Mouse (Mus musculus): ENCODE results near the gene Rnf126. TPM values are rescaled to one million over a fixed set of nuclear protein-coding genes. Genes with fewer than 3 reads are reported as not detected.

Gene Rnf126
- polyA plus RNA-seq, 1 experiment from 2014 or later, result 78.9 TPM

- DNase-seq (ENCODE audit: low spot score) (no peak), ATAC-seq (ENCODE audit: low read depth) (no peak)
- no peak overlapping the region for H3K27ac ChIP-seq (replicated peaks; ENCODE audit: low read depth, low read length)
- 60% methylated on average over 9 of the region's 11 CpGs for WGBS
- H3K9ac ChIP-seq (ENCODE audit: low read depth, low read length), result no peak overlapping the region
- H3K4me3 ChIP-seq (ENCODE audit: low read depth, low read length), result no peak overlapping the region
- no peak overlapping the region for H3K4me2 ChIP-seq (ENCODE audit: low read depth, low read length)
- peaks cover 31% of the 10 kb centered on the region for H3K36me3 ChIP-seq (ENCODE audit: control insufficient read depth, insufficient read depth, low read length)
- H3K9me3 ChIP-seq (ENCODE audit: control insufficient read depth, low read length), result no peaks in the 10 kb centered on the region
- H3K4me1 ChIP-seq (ENCODE audit: control insufficient read depth, insufficient read depth, low read length), result peaks cover 19% of the 10 kb centered on the region
- H3K27me3 ChIP-seq (replicated peaks; ENCODE audit: control insufficient read depth, insufficient read depth, low read length), result no peaks in the 10 kb centered on the region
Measured at GRCm38 (mm10) chr10:79805636-79806035, 38.9 kb upstream of the Rnf126 start.

GRCm38 (mm10) chr10:79803716-79804323 lies 37.1 kb upstream of the Rnf126 start:
- Histone ChIP-seq H3K36me3 (ENCODE audit: control insufficient read depth, insufficient read depth, low read length) (peaks cover 19% of the 10 kb centered on the region), H3K9me3 (ENCODE audit: control insufficient read depth, low read length) (no peaks in the 10 kb centered on the region), H3K27ac (replicated peaks; ENCODE audit: low read depth, low read length) (0 out of 2 replicates have a peak overlapping the region, but pooled peaks have one; percentile 5), H3K4me1 (ENCODE audit: control insufficient read depth, insufficient read depth, low read length) (peaks cover 19% of the 10 kb centered on the region), H3K4me3 (ENCODE audit: low read depth, low read length) (no peak overlapping the region), H3K27me3 (replicated peaks; ENCODE audit: control insufficient read depth, insufficient read depth, low read length) (no peaks in the 10 kb centered on the region), H3K4me2 (ENCODE audit: low read depth, low read length) (peak overlapping the region; percentile 41), H3K9ac (ENCODE audit: low read depth, low read length) (peak overlapping the region; percentile 22)
- 8% methylated on average over 25 of the region's 29 CpGs for WGBS
- peak; percentile 88 for ATAC-seq (ENCODE audit: low read depth)
- peak; percentile 78 for DNase-seq (ENCODE audit: low spot score)

DNA sequence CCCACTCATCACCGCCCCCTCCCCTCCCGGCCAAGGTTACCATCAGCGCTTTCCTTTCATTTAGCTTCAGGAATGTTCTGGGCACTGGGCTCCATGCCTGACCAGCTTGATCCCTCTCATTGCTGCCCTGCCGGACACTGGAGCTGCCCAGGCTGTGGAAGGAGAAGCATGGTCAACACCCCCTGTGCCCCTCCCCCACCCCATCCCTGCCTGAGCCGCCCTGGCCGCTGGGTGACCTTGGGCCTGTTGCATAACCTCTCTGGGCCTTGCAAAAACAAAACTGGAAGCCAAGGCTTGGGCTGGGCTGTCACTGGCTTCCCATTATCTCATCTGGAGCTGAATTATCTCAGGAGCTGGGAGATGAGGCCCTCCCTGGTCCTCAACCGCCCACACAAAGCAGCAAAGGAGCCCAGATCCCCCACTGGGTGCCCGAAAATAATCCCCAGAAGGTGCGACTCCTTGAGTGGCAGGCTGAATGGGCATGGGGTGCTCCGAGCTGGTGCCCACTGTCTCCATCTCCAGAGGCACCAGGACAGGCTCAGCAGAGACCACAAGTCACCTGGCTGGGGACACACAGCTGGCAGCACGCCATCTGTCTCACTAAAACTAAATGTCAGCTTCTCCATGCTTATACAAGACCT lies 35.7 kb upstream of the Rnf126 start:
- peaks cover 19% of the 10 kb centered on the region for H3K4me1 ChIP-seq (ENCODE audit: control insufficient read depth, insufficient read depth, low read length)
- DNase-seq (ENCODE audit: low spot score) (no peak), ATAC-seq (ENCODE audit: low read depth) (no peak)
- no peak overlapping the region for H3K4me2 ChIP-seq (ENCODE audit: low read depth, low read length)
- no peaks in the 10 kb centered on the region for H3K27me3 ChIP-seq (replicated peaks; ENCODE audit: control insufficient read depth, insufficient read depth, low read length)
- no peak overlapping the region for H3K4me3 ChIP-seq (ENCODE audit: low read depth, low read length)
- H3K27ac ChIP-seq (replicated peaks; ENCODE audit: low read depth, low read length), result peak overlapping the region; percentile 13
- 0 out of 2 replicates have a peak, but pooled peaks cover 7% of the 10 kb centered on the region for H3K36me3 ChIP-seq (ENCODE audit: control insufficient read depth, insufficient read depth, low read length)
- no peaks in the 10 kb centered on the region for H3K9me3 ChIP-seq (ENCODE audit: control insufficient read depth, low read length)
- H3K9ac ChIP-seq (ENCODE audit: low read depth, low read length), result 0 out of 2 replicates have a peak overlapping the region, but pooled peaks have one; percentile 8
- 55% methylated on average over 11 of the region's 11 CpGs for WGBS

DNA sequence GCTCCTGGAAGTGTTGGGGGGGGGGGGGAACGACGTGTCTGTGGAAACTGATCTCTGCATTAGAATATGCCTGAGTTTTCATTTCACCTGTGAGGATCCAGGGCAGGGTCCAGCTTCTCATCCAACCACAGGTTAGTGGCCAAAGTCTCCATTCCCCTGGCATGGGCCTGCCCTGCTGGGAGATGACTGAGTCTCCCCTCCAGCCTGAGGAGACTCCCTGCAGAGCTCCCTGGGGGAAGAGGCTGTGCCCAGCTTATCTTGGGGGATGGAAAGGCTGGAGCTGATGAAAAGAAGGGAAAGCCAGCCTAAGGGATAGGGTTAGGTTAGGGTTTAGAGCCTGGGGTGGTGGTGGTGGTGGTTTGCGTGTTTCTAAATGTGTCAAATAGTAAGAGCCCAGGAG lies 35.1 kb upstream of the Rnf126 start:
- H3K27me3 ChIP-seq (replicated peaks; ENCODE audit: control insufficient read depth, insufficient read depth, low read length), result no peaks in the 10 kb centered on the region
- ATAC-seq (ENCODE audit: low read depth) (no peak), DNase-seq (ENCODE audit: low spot score) (no peak)
- H3K9ac ChIP-seq (ENCODE audit: low read depth, low read length), result no peak overlapping the region
- no peak overlapping the region for H3K4me2 ChIP-seq (ENCODE audit: low read depth, low read length)
- H3K36me3 ChIP-seq (ENCODE audit: control insufficient read depth, insufficient read depth, low read length), result 0 out of 2 replicates have a peak, but pooled peaks cover 4% of the 10 kb centered on the region
- no peak overlapping the region for H3K4me3 ChIP-seq (ENCODE audit: low read depth, low read length)
- peaks cover 23% of the 10 kb centered on the region for H3K4me1 ChIP-seq (ENCODE audit: control insufficient read depth, insufficient read depth, low read length)
- no peak overlapping the region for H3K27ac ChIP-seq (replicated peaks; ENCODE audit: low read depth, low read length)
- H3K9me3 ChIP-seq (ENCODE audit: control insufficient read depth, low read length), result no peaks in the 10 kb centered on the region
- 100% methylated on average over 1 of the region's 3 CpGs for WGBS

DNA sequence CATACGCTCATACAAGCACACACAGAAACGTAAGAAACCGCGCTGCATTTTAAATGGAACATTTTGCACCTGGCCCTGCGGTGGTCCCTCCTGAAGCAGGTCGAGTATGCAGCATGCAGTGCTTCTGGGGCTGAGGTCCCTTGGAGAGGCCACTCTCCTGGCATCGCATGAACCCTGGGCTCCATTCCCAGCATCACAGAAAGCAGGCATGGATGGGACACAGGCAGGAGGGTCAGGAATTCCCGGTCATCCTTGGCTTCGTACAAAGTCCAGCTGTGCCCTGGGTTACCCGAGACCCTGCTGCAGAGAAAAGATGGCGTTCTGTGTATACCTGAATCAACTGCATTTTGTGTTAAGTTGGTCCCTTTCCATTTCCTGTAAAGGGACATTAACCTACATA lies 33.8 kb upstream of the Rnf126 start:
- Histone ChIP-seq H3K27me3 (replicated peaks; ENCODE audit: control insufficient read depth, insufficient read depth, low read length) (no peaks in the 10 kb centered on the region), H3K4me3 (ENCODE audit: low read depth, low read length) (no peak overlapping the region), H3K27ac (replicated peaks; ENCODE audit: low read depth, low read length) (no peak overlapping the region), H3K4me2 (ENCODE audit: low read depth, low read length) (no peak overlapping the region), H3K36me3 (ENCODE audit: control insufficient read depth, insufficient read depth, low read length) (0 out of 2 replicates have a peak, but pooled peaks cover 4% of the 10 kb centered on the region), H3K4me1 (ENCODE audit: control insufficient read depth, insufficient read depth, low read length) (peaks cover 23% of the 10 kb centered on the region), H3K9ac (ENCODE audit: low read depth, low read length) (no peak overlapping the region), H3K9me3 (ENCODE audit: control insufficient read depth, low read length) (no peaks in the 10 kb centered on the region)
- DNase-seq (ENCODE audit: low spot score) (no peak), ATAC-seq (ENCODE audit: low read depth) (no peak)
- 70% methylated on average over 10 of the region's 11 CpGs for WGBS

GRCm38 (mm10) chr10:79798289-79798928 lies 31.7 kb upstream of the Rnf126 start:
- Histone ChIP-seq H3K36me3 (ENCODE audit: control insufficient read depth, insufficient read depth, low read length) (0 out of 2 replicates have a peak, but pooled peaks cover 4% of the 10 kb centered on the region), H3K9ac (ENCODE audit: low read depth, low read length) (no peak overlapping the region), H3K27me3 (replicated peaks; ENCODE audit: control insufficient read depth, insufficient read depth, low read length) (no peaks in the 10 kb centered on the region), H3K4me3 (ENCODE audit: low read depth, low read length) (no peak overlapping the region), H3K4me2 (ENCODE audit: low read depth, low read length) (no peak overlapping the region), H3K27ac (replicated peaks; ENCODE audit: low read depth, low read length) (no peak overlapping the region), H3K9me3 (ENCODE audit: control insufficient read depth, low read length) (no peaks in the 10 kb centered on the region), H3K4me1 (ENCODE audit: control insufficient read depth, insufficient read depth, low read length) (peaks cover 26% of the 10 kb centered on the region)
- no peak for ATAC-seq (ENCODE audit: low read depth)
- DNase-seq (ENCODE audit: low spot score), result no peak
- 92% methylated on average over 12 of the region's 12 CpGs for WGBS

DNA sequence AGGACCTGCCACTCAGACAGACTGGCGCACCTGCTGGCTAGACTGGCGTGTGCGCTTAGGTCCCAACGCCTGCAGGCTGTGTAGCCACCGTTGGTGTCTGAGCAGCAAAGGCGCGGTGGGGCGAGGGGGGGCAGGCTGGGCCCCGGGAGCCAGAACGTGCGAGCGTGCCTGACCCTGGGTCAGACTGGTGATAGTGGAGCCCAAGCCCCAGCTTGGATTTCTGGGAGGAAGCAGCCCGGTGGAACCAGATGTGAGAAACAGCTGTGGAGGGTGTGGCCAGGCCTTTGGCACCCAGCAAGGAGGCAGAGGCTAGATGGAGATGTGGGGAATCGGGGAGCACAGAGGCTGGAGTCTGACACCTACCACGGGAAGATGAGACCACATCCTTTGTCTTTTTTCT lies 30.6 kb upstream of the Rnf126 start:
- Histone ChIP-seq H3K4me3 (ENCODE audit: low read depth, low read length) (no peak overlapping the region), H3K36me3 (ENCODE audit: control insufficient read depth, insufficient read depth, low read length) (0 out of 2 replicates have a peak, but pooled peaks cover 4% of the 10 kb centered on the region), H3K4me1 (ENCODE audit: control insufficient read depth, insufficient read depth, low read length) (peaks cover 17% of the 10 kb centered on the region), H3K4me2 (ENCODE audit: low read depth, low read length) (no peak overlapping the region), H3K27ac (replicated peaks; ENCODE audit: low read depth, low read length) (no peak overlapping the region), H3K9me3 (ENCODE audit: control insufficient read depth, low read length) (no peaks in the 10 kb centered on the region), H3K27me3 (replicated peaks; ENCODE audit: control insufficient read depth, insufficient read depth, low read length) (no peaks in the 10 kb centered on the region), H3K9ac (ENCODE audit: low read depth, low read length) (no peak overlapping the region)
- DNase-seq (ENCODE audit: low spot score) (no peak), ATAC-seq (ENCODE audit: low read depth) (no peak)
- WGBS, result 42% methylated on average over 15 of the region's 15 CpGs

DNA sequence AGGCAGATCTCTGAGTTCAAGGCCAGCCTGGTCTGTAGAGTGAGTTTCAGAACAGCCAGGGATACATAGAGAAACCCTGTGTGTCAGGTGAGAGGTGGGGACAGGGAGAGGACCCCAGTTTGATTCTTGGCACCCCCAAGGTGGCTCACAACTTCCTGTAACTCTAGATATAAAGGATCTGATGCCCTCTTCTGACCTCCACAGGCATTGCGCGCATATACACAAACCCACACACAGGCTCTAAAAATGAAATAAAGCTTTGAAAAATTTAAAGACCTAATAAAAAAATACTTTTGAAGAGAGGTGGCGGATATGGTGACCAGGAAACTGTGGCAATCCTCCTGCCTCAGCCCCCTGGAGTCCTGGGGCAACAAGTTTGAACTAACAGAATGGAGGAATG lies 29.2 kb upstream of the Rnf126 start:
- Histone ChIP-seq H3K4me3 (ENCODE audit: low read depth, low read length) (no peak overlapping the region), H3K9me3 (ENCODE audit: control insufficient read depth, low read length) (no peaks in the 10 kb centered on the region), H3K27me3 (replicated peaks; ENCODE audit: control insufficient read depth, insufficient read depth, low read length) (no peaks in the 10 kb centered on the region), H3K9ac (ENCODE audit: low read depth, low read length) (no peak overlapping the region), H3K4me1 (ENCODE audit: control insufficient read depth, insufficient read depth, low read length) (peaks cover 14% of the 10 kb centered on the region), H3K36me3 (ENCODE audit: control insufficient read depth, insufficient read depth, low read length) (0 out of 2 replicates have a peak, but pooled peaks cover 4% of the 10 kb centered on the region), H3K27ac (replicated peaks; ENCODE audit: low read depth, low read length) (no peak overlapping the region), H3K4me2 (ENCODE audit: low read depth, low read length) (no peak overlapping the region)
- ATAC-seq (ENCODE audit: low read depth) (no peak), DNase-seq (ENCODE audit: low spot score) (no peak)
- 98% methylated on average over 3 of the region's 3 CpGs for WGBS
